ENCODE assay signal across 14 mouse cellular contexts in the genomic region with DNA sequence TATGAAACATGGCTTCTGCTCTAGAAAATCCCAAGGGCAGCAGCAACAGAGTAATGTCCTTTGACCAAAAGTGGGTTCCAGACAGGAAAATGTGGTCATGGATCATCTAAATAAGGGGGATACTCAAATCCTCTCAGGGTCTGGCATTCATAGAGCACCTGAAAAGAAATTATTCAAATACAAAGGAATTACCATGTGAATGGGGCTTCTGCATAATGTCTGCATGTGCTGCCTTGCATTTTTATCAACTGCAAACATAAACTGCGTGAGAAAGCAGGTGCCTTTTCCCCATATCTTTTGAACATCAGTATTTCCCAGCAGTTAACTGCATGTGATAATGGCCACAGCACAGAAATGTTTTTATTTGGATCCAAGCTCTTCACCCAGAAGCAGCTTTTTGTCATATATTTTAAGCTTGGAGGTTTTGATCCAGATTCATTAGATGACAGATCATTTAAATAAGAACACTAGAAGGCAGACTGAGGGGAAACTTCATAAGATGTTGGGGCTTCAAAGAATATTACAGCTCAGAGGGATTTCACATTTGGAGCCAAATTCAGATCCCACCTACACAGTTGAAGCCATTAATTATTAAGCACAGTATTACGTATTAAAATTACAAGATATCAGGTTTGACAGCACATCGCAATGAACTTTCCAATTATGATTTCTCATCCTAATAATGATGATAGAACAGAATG.
A peak's percentile ranks its signal among the peaks of the same experiment; 100 is the strongest.
DNase-seq lines count a peak whose midpoint lies in the region; ATAC-seq and TF ChIP-seq lines count a peak whose summit lies in the region.
"Had no signal": no experiment of that assay in that cellular context is flagged by ENCODE, and none has a peak within 500 bp of the region (broad histone marks: within the 10 kb centered on the region; RNA-seq: fewer than 3 reads in every experiment).

No protein-coding gene starts in this region.

- no peak overlapping the region for H3K4me3 ChIP-seq in forebrain, embryonic 11.5 days (ENCODE audit: low read depth, low read length)
- no peak overlapping the region for H3K4me3 ChIP-seq in forebrain, postnatal 0 days (ENCODE audit: low read depth, low read length)
- no peak overlapping the region for H3K4me3 ChIP-seq in midbrain, embryonic 10.5 days
- H3K4me3 ChIP-seq in neural tube, embryonic 14.5 days (ENCODE audit: low read depth, low read length), result no peak overlapping the region
- H3K4me3 ChIP-seq: limb, embryonic 13.5 days had no signal

- H3K4me1 ChIP-seq in forebrain, embryonic 11.5 days (replicated peaks; ENCODE audit: control insufficient read depth, insufficient read depth, low read length), result peaks cover 2% of the 10 kb centered on the region; the same call in 1 of the 2 replicates
- no peaks in the 10 kb centered on the region for H3K4me1 ChIP-seq in forebrain, postnatal 0 days (ENCODE audit: insufficient read depth)
- peaks cover 18% of the 10 kb centered on the region for H3K4me1 ChIP-seq in midbrain, embryonic 10.5 days
- H3K4me1 ChIP-seq in neural tube, embryonic 14.5 days (ENCODE audit: control insufficient read depth, insufficient read depth, low read length), result 0 out of 2 replicates have a peak, but pooled peaks cover 7% of the 10 kb centered on the region
- H3K4me1 ChIP-seq: limb, embryonic 13.5 days had no signal

- H3K4me2 ChIP-seq in forebrain, embryonic 11.5 days (ENCODE audit: low read depth, low read length, severe bottlenecking), result no peak overlapping the region
- no peak overlapping the region for H3K4me2 ChIP-seq in forebrain, postnatal 0 days (ENCODE audit: low read depth)
- H3K4me2 ChIP-seq in neural tube, embryonic 14.5 days (ENCODE audit: low read depth, low read length), result no peak overlapping the region
- H3K4me2 ChIP-seq: heart, embryonic 11.5 days; limb, embryonic 13.5 days had no signal

- no peak for DNase-seq in forebrain, embryonic 11.5 days (ENCODE audit: low spot score)
- DNase-seq in forebrain, postnatal 0 days, result peak; percentile 37
- DNase-seq in midbrain, embryonic 10.5 days (ENCODE audit: low spot score), result no peak
- no peak for DNase-seq in c-Kit-positive CD71-positive TER-119-positive erythroid progenitor cells, embryonic 14.5 days (ENCODE audit: low spot score)
- no peak for DNase-seq in gastrocnemius, adult 8-10 months (ENCODE audit: low spot score in 2 of 2)
- no peak for DNase-seq in layer of hippocampus, adult 18-20 months (ENCODE audit: low spot score in 2 of 2)
- DNase-seq: gastrocnemius, postnatal 25 days; heart, postnatal 4 days; kidney, adult 18-20 months; lung, postnatal 36 days had no signal

- no peaks in the 10 kb centered on the region for H3K36me3 ChIP-seq in forebrain, embryonic 11.5 days (ENCODE audit: control insufficient read depth, insufficient read depth, low read length)
- H3K36me3 ChIP-seq in forebrain, postnatal 0 days (ENCODE audit: insufficient read depth), result no peaks in the 10 kb centered on the region
- H3K36me3 ChIP-seq in midbrain, embryonic 10.5 days, result no peaks in the 10 kb centered on the region
- H3K36me3 ChIP-seq in neural tube, embryonic 14.5 days (ENCODE audit: control insufficient read depth, insufficient read depth, low read length), result no peaks in the 10 kb centered on the region
- H3K36me3 ChIP-seq: limb, embryonic 13.5 days had no signal

- peak overlapping the region; percentile 79 for H3K27ac ChIP-seq in forebrain, embryonic 11.5 days (ENCODE audit: low read depth, low read length)
- H3K27ac ChIP-seq in forebrain, postnatal 0 days (ENCODE audit: low read depth, low read length), result peak overlapping the region; percentile 3; the same call in 1 of the 2 replicates
- H3K27ac ChIP-seq in midbrain, embryonic 10.5 days (replicated peaks), result peak overlapping the region; percentile 77
- H3K27ac ChIP-seq in neural tube, embryonic 14.5 days (ENCODE audit: low read depth, low read length), result no peak overlapping the region
- H3K27ac ChIP-seq: limb, embryonic 13.5 days had no signal

- 17% methylated on average over 3 of the region's 3 CpGs for WGBS in forebrain, embryonic 11.5 days
- WGBS in forebrain, postnatal 0 days, result 16% methylated on average over 3 of the region's 3 CpGs
- 74% methylated on average over 3 of the region's 3 CpGs for WGBS in midbrain, embryonic 10.5 days
- WGBS in neural tube, embryonic 14.5 days, result 35% methylated on average over 3 of the region's 3 CpGs

- no peaks in the 10 kb centered on the region for H3K9me3 ChIP-seq in forebrain, embryonic 11.5 days (ENCODE audit: control insufficient read depth, low read length)
- no peaks in the 10 kb centered on the region for H3K9me3 ChIP-seq in forebrain, postnatal 0 days (ENCODE audit: low read length)
- H3K9me3 ChIP-seq in midbrain, embryonic 10.5 days (replicated peaks), result no peaks in the 10 kb centered on the region
- H3K9me3 ChIP-seq in neural tube, embryonic 14.5 days (ENCODE audit: control insufficient read depth, low read length), result no peaks in the 10 kb centered on the region
- H3K9me3 ChIP-seq: limb, embryonic 13.5 days had no signal

- no peak overlapping the region for H3K9ac ChIP-seq in forebrain, embryonic 11.5 days (ENCODE audit: low read length)
- no peak overlapping the region for H3K9ac ChIP-seq in forebrain, postnatal 0 days
- no peak overlapping the region for H3K9ac ChIP-seq in neural tube, embryonic 14.5 days (replicated peaks; ENCODE audit: low read depth, low read length)
- H3K9ac ChIP-seq: limb, embryonic 13.5 days had no signal

- TF ChIP-seq CTCF in forebrain, postnatal 0 days (IDR thresholded peaks at IDR 0.05; ENCODE audit: low read depth), result no peak

- peak; percentile 80 for ATAC-seq in forebrain, embryonic 11.5 days (replicated peaks; ENCODE audit: low FRiP score)
- ATAC-seq in forebrain, postnatal 0 days, result peak; percentile 61; the same call in 1 of the 2 replicates
- peak; percentile 46 for ATAC-seq in neural tube, embryonic 14.5 days (ENCODE audit: low read depth)
- ATAC-seq: activated CD4-positive, CD25-positive, alpha-beta regulatory T cell, adult 4 months had no signal

- no peaks in the 10 kb centered on the region for H3K27me3 ChIP-seq in forebrain, embryonic 11.5 days (ENCODE audit: control insufficient read depth, insufficient read depth, low read length)
- H3K27me3 ChIP-seq in forebrain, postnatal 0 days (ENCODE audit: insufficient read depth, low read length), result no peaks in the 10 kb centered on the region
- H3K27me3 ChIP-seq in midbrain, embryonic 10.5 days (ENCODE audit: low read depth, poor library complexity, severe bottlenecking), result no peaks in the 10 kb centered on the region
- H3K27me3 ChIP-seq in neural tube, embryonic 14.5 days (ENCODE audit: control insufficient read depth, insufficient read depth, low read length), result no peaks in the 10 kb centered on the region
- H3K27me3 ChIP-seq: limb, embryonic 13.5 days had no signal
